Mouse (Mus musculus) left cerebral cortex, postnatal 4 days (tissue): ENCODE data around the gene Timm22. TPM values are rescaled to one million over a fixed set of nuclear protein-coding genes. Genes with fewer than 3 reads are reported as not detected.

Experiments
- DNase-seq: peaks from one replicate; pipeline ENCODE4 v3.0.0-alpha.2; 2022
- intact Hi-C: fragments of 180-260 bp; cut with DNase I; formaldehyde crosslinking; loops from one replicate; pipeline ENCODE4 v1.15.1; 2025
- total RNA-seq, 2 experiments: library from RNA; stranded (reverse); gene quantifications; 2 replicates each; pipeline ENCODE4 v1.2.3; 2021

Gene Timm22
- total RNA-seq, 2 experiments from 2014 or later, result 34.1 to 38.0 TPM

DNA sequence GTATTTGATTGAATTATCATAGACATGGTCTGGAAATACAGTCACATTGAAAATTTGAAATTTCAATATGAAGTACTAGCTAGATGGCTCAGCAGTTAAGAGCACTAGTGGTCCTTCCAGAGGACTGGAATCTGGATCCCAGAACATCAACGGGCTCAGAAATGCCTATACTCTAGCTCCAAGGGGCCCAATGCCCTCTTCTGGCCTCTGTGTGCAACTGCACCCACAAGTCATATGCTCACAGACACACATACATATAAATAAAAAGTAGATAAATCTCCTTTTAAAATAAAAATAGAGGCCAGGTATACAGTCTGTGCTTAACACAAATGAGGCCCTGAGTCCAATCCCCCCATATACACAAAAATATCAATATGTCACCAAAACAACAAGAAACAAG is 19.7 kb upstream of the Timm22 start:
- intact Hi-C loops, result no loop called here
- DNase-seq, result no peak

GRCm38 (mm10) chr11:76388711-76389110 is 18.0 kb upstream of the Timm22 start:
- intact Hi-C loops, result no loop called here
- DNase-seq, result no peak

DNA sequence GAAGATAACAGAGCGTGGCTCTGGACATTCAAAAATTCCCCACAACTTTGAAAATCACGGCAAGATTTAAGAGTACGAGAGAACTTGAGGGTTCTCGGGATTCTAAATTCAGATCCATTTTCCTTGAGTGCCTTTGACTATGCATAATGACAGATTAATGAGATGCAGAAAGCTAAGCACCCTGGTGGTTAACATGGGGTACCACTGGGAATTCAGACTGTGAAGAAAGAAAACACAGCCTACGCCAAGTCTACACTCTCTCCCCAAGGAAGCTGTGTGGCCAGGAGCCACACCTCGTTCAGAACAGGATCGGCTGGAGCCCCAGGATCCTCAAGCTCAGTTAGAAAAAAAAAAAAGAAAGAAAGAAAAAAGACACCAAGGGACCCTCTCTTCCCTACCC is 14.2 kb upstream of the Timm22 start:
- DNase-seq, result no peak
- intact Hi-C loops, result loop anchor here (10.0 kb wide), 1 partner anchor 428 kb away; no protein-coding TSS in a partner anchor

DNA sequence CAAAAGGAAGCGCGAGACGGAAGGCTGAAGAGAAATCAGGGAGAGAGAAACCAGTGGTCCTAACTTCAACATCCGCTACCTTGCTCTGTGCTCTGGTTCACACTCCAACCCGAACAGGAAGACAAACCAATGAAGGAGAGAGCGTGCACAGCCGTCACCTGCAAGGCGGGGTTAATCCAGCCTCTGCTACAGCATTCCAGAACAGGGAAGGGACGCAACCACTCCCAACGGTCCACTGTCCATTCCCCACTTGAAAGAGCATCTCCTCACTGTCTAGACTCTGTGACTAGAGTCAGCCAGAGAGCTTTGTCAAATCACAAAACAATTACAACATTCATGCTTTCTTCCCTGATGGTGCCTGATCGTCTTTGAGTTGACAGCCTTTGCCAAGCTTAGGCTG is 13.8 kb upstream of the Timm22 start:
- intact Hi-C loops, result loop anchor here (10.0 kb wide), 1 partner anchor 428 kb away; no protein-coding TSS in a partner anchor
- DNase-seq, result no peak

GRCm38 (mm10) chr11:76397650-76398311 is 9.0 kb upstream of the Timm22 start:
- intact Hi-C loops, result loop anchor here (2.0 to 10.0 kb wide), 2 partner anchors 145 to 433 kb away; no protein-coding TSS in a partner anchor
- peak; percentile 48 for DNase-seq

GRCm38 (mm10) chr11:76398312-76398797 is 8.4 kb upstream of the Timm22 start:
- DNase-seq, result peak; percentile 64
- intact Hi-C loops, result loop anchor here (2.0 to 10.0 kb wide), 2 partner anchors 146 to 434 kb away; no protein-coding TSS in a partner anchor

DNA sequence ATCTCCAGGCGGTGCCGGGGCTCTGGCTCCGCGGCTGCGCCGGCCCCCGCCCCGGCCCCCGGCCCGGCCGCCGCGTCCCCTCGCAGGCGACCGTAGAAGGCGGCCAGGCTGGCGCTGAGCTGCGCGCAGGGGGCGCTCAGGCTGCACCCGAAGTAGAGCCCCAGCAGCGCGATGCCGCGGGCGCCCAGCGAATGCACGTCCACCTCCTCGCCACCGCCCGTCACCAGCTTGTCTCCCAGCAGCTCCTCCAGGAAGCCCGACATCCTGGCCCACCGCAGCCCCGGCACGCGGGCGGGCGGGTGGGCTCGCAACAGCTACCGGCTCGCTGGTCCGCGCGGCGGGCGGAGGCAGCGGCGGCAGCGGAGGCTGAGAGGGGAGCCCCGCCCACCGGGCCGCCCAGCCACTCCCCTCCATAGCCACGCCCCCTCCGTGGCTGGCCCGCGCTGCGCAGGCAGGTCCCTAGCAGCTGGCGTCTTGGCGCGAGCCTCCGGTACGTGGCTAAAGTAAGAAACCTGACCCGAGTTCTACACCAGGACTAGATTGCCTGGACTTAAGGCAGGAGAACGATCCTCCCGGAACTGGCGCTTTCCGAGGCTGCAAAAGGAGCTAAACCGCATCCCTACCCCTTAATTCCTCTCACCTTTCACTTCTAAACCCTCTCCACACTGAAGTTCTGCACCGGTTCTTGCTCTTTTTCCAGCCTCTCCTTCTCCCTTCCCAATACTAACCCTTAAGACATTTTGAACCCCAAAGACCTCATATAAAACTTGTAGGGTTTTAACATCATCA is 7.8 kb upstream of the Timm22 start, which contains the start of gene Nxn:
TSS of gene Nxn (minus strand) at position 343 of the 789 bp plus-strand sequence.
- intact Hi-C loops, result loop anchor here (2.0 to 10.0 kb wide), 2 partner anchors 146 to 434 kb away; no protein-coding TSS in a partner anchor
- DNase-seq, result peak; percentile 94

DNA sequence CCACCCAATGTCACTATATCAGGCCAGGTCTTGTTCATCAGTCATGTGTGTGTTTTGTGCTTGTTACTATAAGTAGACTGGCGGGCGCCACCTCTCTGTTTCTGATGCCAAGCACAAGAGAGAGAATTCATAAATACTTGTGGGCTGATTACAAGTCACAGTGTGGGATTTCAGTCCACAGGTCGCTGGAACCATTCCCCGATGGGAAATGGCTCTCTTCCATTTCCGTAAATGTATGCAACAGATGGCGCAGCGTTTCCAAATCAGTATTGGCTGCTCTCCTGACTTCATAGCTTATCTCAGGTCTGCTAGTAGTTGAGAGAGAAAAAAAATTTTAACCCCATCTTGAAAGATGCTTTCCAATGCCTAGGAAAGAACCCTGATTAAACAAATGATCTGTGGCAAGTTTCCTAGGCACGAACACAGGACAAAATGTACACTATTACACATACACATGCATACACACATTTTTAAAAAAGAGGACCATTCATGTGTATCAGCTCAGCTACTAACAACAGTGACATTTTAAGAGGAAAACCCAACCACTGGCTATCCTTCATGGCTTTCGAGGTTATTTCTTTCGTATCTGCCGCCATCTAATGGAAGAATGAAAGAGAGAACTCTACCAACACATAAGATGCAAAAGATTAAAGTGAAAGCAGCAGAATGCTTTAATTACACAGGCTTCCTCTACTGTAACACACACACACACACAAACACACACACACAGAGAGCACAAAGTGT is 7.0 kb upstream of the Timm22 start:
- peak; percentile 63 for DNase-seq
- intact Hi-C loops, result loop anchor here (2.0 to 10.0 kb wide), 3 partner anchors 147 to 435 kb away; no protein-coding TSS in a partner anchor

DNA sequence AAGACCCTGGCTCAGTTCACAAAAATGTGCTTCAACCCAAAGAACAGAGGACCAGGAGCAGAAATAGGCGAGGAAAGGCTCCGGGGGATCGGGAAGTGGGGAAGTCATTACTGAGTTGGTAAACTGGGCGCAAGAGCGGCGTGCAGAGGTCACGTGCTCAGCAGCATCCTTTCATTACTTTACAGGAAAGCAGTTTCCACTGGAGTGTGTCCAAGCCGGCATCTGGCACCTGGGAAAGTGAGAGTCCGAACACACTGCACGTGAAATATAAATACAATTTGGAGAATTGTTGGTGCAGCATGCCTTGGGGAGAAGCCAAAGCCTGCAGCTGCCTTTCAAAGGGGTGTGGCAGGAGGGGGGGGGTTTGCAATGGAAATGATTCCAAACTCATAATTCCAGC is 5.4 kb upstream of the Timm22 start:
- DNase-seq, result peak; percentile 23
- intact Hi-C loops, result loop anchor here (10.0 kb wide), 1 partner anchor 317 kb away; no protein-coding TSS in a partner anchor

DNA sequence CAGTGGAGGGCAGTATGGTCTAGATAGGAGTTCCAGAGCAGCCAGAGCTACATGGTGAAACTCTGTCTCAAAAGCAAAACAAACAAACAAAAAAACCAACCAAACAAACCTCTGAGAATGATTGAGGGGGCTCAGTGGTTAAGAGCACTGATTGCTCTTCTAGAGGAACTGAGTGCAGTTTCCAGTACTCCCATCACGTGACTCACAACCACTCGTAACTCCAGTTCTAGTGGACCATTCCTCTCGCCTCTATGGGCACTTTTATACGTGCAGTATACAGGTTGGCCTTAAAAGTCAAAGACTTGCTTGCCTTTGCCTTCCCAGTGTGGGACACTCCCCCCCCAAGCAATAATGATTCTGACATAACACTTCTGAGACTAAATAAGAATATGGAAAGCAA is 1.6 kb upstream of the Timm22 start:
- intact Hi-C loops, result loop anchor here (10.0 kb wide), 1 partner anchor 320 kb away; no protein-coding TSS in a partner anchor
- DNase-seq, result no peak

DNA sequence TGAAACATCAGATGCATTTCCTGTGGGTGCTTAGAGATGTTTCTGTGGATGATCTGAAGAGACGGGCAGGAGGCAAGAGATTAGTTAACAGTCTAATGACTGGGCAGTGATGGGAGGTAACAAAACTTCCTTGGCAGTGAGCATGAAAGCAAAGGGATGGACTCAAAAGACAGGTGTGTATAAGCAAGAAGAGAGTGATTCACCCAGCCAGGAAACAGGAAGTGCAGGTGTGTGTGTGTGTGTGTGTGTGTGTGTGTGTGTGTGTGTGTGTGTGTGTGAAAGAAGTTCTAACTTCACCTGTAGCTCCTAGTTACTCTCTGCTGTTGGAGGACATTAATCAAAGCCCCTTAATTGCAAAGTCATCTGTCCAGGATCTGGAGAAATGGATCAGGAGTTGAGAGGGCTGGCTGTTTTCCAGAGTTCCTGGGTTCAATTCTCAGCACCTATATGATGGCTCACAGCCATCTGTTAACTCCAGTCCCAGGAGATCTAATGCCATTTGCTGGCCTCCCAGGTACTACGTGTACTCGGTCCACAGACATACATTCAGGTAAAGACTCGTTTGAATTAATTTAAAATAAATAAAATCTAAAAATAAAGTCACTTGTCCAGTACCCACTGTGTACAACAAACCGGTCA is 1.0 kb upstream of the Timm22 start:
- DNase-seq, result no peak
- intact Hi-C loops, result loop anchor here (10.0 kb wide), 1 partner anchor 321 kb away; no protein-coding TSS in a partner anchor

DNA sequence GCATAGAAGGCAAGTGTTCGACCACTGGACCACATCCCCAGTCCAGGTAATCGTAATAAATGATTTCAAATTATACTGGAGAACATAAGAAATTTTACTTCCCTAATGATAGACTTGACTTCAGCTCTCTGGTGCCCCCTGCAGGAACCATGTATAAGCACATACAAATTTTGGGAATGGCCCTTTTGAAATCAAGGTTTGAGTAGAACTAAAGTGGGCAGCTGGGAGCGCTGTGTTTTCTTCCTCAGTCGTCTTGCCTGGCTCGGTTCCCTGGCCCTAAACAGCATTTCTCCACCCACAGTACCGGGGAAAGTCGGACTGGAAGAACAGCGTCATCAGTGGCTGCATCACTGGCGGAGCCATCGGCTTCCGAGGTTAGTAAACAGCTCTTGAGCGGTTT is 4.1 kb downstream of the Timm22 start:
- DNase-seq, result peak; percentile 65
- intact Hi-C loops, result loop anchor here (2.0 kb wide), 1 partner anchor 44 kb away; no protein-coding TSS in a partner anchor

DNA sequence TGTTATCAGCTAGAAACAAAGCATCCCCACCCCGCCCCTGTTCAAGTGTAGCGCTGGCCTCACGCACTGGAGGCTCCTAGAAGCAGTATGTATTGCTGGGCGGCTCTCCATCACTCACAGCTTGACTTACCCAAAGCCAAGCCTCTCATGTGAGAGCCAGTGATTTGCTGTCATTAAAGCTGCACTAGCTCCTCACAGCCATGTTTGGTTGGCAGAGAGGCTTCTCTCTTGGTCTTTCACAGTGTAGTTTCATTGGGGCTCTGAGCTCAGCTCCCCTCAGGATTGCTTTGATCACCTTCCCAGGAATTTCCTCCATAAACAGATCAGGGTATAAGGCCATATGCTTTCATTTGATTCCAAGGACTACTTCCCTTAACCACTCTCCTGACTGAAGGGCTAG is 6.5 kb downstream of the Timm22 start:
- DNase-seq, result no peak
- intact Hi-C loops, result no loop called here

GRCm38 (mm10) chr11:76415001-76415400 is 8.2 kb downstream of the Timm22 start:
- no peak for DNase-seq
- intact Hi-C loops, result no loop called here

- intact Hi-C loops, result no loop called here
- no peak for DNase-seq
Measured at GRCm38 (mm10) chr11:76415985-76416384, 9.2 kb downstream of the Timm22 start.

GRCm38 (mm10) chr11:76418423-76418822 is 11.7 kb downstream of the Timm22 start:
- intact Hi-C loops, result no loop called here
- peak; percentile 84 for DNase-seq

GRCm38 (mm10) chr11:76419179-76419578 is 12.4 kb downstream of the Timm22 start:
- intact Hi-C loops, result no loop called here
- peak; percentile 34 for DNase-seq

DNA sequence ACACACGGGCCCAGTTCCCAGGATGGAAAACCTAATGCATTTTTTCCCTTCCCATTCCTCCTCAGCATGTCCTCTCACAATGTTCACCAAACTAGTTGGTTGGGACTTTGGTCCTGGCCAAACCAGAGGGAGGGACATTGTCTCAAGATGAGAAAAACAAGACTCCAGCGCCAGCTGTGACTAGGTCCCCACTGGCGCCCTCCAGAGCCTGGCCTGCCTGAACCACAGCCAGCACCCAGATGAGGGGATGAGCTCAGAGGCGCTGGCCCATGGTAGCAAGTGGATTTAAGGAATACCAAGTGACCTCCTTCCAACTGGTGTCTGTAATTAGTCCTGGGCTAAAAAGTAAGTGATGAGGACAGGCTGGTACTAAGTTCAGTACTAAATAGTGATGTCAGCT is 14.1 kb downstream of the Timm22 start:
- DNase-seq, result no peak
- intact Hi-C loops, result no loop called here

DNA sequence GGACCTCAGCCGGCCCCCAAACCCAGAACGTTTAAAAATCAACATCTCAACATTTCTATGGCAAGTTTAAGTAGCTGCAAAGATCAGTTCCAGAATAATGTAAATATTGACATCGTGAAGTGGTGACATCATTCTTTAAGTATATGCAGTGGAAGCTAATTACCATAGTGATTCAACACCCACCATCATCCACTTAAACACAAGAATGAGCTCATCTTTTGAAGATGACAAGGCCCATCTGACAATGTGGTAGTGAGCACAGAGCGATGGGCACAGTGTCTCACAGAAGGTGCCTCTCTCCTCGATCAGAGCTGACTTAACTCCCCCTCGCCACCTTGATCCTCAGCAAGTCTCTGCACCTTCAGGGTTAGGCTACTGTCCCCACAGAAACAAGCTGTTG is 19.0 kb downstream of the Timm22 start:
- intact Hi-C loops, result no loop called here
- DNase-seq, result no peak

- intact Hi-C loops, result no loop called here
- DNase-seq, result no peak
Measured at GRCm38 (mm10) chr11:76427781-76428180, 21.0 kb downstream of the Timm22 start.
